Mouse (Mus musculus) midbrain, embryonic 16.5 days (tissue): ENCODE data around the gene Man2a1. TPM values are rescaled to one million over a fixed set of nuclear protein-coding genes. Genes with fewer than 3 reads are reported as not detected.
"Not testable (repeated sequence)": the region's sequence is repeated elsewhere in the genome, so short reads cannot be mapped to it uniquely, and the experiment has no call there.

ENCODE experiments used
- ATAC-seq: fragments of 200-750 bp; cut with Nextera tagmentation; 2 replicates; pipeline ENCODE4 v1.8.0; 2017; ENCODE audit warnings: moderate TSS enrichment
- H3K27ac ChIP-seq: fragments of 300-500 bp; sonication (generic); 2 replicates; pipeline ENCODE4 v1.5.1; 2014; ENCODE audit warnings: mild to moderate bottlenecking, low read length, mixed read lengths
- H3K27me3 ChIP-seq: fragments of 300-500 bp; sonication (generic); 2 replicates; pipeline ENCODE4 v1.6.1; 2014; ENCODE audit warnings: low read depth, low read length, mixed read lengths; ENCODE audit not compliant: control insufficient read depth, insufficient read depth
- H3K36me3 ChIP-seq: fragments of 300-500 bp; sonication (generic); 2 replicates; pipeline ENCODE4 v1.6.1; 2014; ENCODE audit warnings: mild to moderate bottlenecking, low read length, moderate library complexity, mixed read lengths; ENCODE audit not compliant: control insufficient read depth, insufficient read depth
- H3K4me1 ChIP-seq: fragments of 300-500 bp; sonication (generic); 2 replicates; pipeline ENCODE4 v1.6.1; 2014; ENCODE audit warnings: mild to moderate bottlenecking, low read length, mixed read lengths; ENCODE audit not compliant: control insufficient read depth, insufficient read depth
- H3K4me2 ChIP-seq: fragments of 300-500 bp; sonication (generic); 2 replicates; pipeline ENCODE4 v1.6.1; 2014; ENCODE audit warnings: mild to moderate bottlenecking, low read length, mixed read lengths
- H3K4me3 ChIP-seq: fragments of 300-500 bp; sonication (generic); 2 replicates; pipeline ENCODE4 v1.5.1; 2014; ENCODE audit warnings: low read depth, mild to moderate bottlenecking, low read length, moderate library complexity, mixed read lengths
- H3K9ac ChIP-seq: fragments of 300-500 bp; sonication (generic); 2 replicates; pipeline ENCODE4 v1.6.1; 2014; ENCODE audit warnings: low read depth, low read length, mixed read lengths
- H3K9me3 ChIP-seq: fragments of 300-500 bp; sonication (generic); replicated peaks from 2 replicates; pipeline ENCODE4 v1.6.1; 2014; ENCODE audit warnings: mild to moderate bottlenecking, low read length, mixed read lengths; ENCODE audit not compliant: control insufficient read depth, poor library complexity, severe bottlenecking
- WGBS: fragments of 180-500 bp; shearing (Covaris S2); extraction: QIAGEN DNeasy Blood & Tissue Kit; methylation state at CpG from one replicate; pipeline ENCODE4 v1.1.7; 2014; 5-methylcytosine and 5-hydroxymethylcytosine counted together
- polyA plus RNA-seq: library from polyadenylated mRNA; unstranded; fragments of >200 nt; fragmentation: Nextera tagmentation; extraction: Ambion mirVana; gene quantifications from 2 replicates; pipeline ENCODE4 v1.2.1, GENCODE M21; 2015

The Man2a1 gene
- polyA plus RNA-seq, 1 experiment from 2014 or later = 5.3 TPM

DNA sequence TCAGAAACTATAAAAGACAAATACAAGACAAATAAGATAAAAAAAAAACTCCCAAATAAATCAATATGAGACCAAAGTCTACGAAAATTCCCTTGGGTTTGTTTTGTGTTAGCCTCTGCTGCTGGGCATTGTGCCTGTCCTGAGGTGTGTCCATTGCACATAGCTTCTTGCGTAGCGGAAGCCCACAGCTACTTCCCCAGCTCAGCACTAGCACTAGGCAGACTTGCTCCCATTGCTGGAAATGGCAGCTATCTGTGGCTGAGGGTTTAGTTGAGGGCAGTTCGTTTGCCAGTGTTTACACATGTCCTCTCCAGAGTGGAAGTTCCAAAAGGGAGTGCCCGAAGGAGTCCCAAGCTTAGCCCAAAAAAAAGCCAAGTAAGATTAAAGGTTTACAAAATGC, 146.9 kb downstream of the Man2a1 start:
- no peak for ATAC-seq
- WGBS = 91% methylated on average over 5 of the region's 5 CpGs
- Histone ChIP-seq H3K9ac (no peak overlapping the region), H3K9me3 (no peaks in the 10 kb centered on the region), H3K4me2 (no peak overlapping the region), H3K4me3 (no peak overlapping the region), H3K27ac (no peak overlapping the region), H3K4me1 (no peaks in the 10 kb centered on the region), H3K36me3 (peaks cover 3% of the 10 kb centered on the region; the same call in 1 of the 2 replicates), H3K27me3 (no peaks in the 10 kb centered on the region)

- Histone ChIP-seq H3K4me2 (no peak overlapping the region), H3K9ac (no peak overlapping the region), H3K27ac (no peak overlapping the region), H3K36me3 (peaks cover 3% of the 10 kb centered on the region; the same call in 1 of the 2 replicates), H3K4me1 (no peaks in the 10 kb centered on the region), H3K4me3 (no peak overlapping the region), H3K27me3 (no peaks in the 10 kb centered on the region), H3K9me3 (no peaks in the 10 kb centered on the region)
- ATAC-seq = no peak
- 70% methylated on average over 2 of the region's 2 CpGs for WGBS
Measured at GRCm38 (mm10) chr17:64748131-64748530, 147.6 kb downstream of the Man2a1 start.

- H3K27ac ChIP-seq = no peak overlapping the region
- H3K4me2 ChIP-seq = no peak overlapping the region
- H3K9me3 ChIP-seq = no peaks in the 10 kb centered on the region
- no peak for ATAC-seq
- H3K27me3 ChIP-seq = no peaks in the 10 kb centered on the region
- peaks cover 3% of the 10 kb centered on the region; the same call in 1 of the 2 replicates for H3K36me3 ChIP-seq
- no peaks in the 10 kb centered on the region for H3K4me1 ChIP-seq
- H3K9ac ChIP-seq = no peak overlapping the region
- 55% methylated on average over 1 of the region's 1 CpGs for WGBS
- H3K4me3 ChIP-seq = no peak overlapping the region
Measured at GRCm38 (mm10) chr17:64749146-64749545, 148.6 kb downstream of the Man2a1 start.

DNA sequence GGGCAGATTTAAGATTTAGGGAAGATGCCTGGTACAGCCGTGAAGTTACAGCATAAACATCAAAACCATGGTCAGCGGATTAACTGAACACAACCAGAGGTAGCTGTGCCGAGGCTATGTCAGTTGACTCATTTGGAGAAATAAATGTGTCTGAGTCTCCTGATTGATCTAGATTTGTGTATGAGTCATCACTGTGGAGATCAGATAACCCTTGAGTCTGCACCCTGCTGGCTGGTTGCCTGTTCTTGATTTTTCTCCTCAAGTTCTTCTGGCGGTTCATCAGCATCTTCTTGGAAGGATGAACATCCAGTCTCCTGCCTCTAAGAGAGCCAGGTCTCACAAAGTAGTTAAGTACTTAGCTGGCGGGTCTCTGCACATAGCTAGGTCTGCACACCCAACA, 150.7 kb downstream of the Man2a1 start:
- no peak overlapping the region for H3K27ac ChIP-seq
- 98% methylated on average over 5 of the region's 5 CpGs for WGBS
- H3K36me3 ChIP-seq = no peaks in the 10 kb centered on the region; the same call in 1 of the 2 replicates
- H3K9ac ChIP-seq = no peak overlapping the region
- no peak overlapping the region for H3K4me2 ChIP-seq
- no peak for ATAC-seq
- H3K27me3 ChIP-seq = no peaks in the 10 kb centered on the region
- no peaks in the 10 kb centered on the region for H3K9me3 ChIP-seq
- no peak overlapping the region for H3K4me3 ChIP-seq
- no peaks in the 10 kb centered on the region for H3K4me1 ChIP-seq

DNA sequence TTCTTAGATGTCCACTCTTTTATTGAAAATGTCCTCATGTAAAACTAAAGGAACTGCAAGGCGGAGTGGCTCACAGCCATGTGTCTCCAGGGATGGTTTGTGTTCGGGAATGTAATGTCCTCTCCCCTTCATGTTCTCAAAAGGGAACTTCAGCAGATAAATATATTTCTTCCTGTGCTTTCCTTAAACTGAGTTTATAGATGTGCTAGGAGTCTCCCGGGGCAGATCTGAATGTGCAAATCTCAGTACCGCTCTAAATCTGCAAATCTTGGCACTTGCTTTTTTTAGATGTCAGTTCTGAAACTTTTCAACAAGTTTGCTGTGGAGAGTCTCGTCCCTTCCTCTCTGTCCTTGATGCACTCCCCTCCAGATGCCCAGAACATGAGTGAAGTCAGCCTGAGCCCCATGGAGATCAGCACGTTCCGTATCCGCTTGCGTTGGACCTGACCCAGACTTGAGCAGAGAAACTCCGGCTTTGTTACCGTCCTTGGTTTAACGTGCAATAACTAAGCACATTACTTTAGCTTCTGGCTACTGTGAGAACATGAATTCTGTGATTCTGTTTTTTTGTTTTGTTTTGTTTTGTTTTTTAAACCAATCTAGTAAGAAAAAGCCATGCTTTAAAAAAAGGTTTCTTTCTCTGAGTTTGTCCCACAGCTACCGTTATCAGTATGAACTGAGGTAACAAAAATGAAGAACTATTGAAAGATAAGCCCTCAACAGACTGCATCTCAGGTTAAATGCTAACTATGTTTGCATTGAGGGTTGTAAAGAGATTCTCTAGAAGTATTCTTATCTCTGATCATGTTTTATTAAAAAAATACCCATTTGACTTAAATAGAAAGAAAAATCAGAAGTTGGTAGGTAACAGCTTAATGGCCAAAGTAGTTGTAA, 151.8 kb downstream of the Man2a1 start:
- Histone ChIP-seq H3K27me3 (no peaks in the 10 kb centered on the region), H3K4me3 (no peak overlapping the region), H3K4me1 (no peaks in the 10 kb centered on the region), H3K9ac (no peak overlapping the region), H3K9me3 (no peaks in the 10 kb centered on the region), H3K27ac (no peak overlapping the region), H3K36me3 (no peaks in the 10 kb centered on the region; the same call in 1 of the 2 replicates), H3K4me2 (no peak overlapping the region)
- 94% methylated on average over 13 of the region's 13 CpGs for WGBS
- ATAC-seq = no peak

DNA sequence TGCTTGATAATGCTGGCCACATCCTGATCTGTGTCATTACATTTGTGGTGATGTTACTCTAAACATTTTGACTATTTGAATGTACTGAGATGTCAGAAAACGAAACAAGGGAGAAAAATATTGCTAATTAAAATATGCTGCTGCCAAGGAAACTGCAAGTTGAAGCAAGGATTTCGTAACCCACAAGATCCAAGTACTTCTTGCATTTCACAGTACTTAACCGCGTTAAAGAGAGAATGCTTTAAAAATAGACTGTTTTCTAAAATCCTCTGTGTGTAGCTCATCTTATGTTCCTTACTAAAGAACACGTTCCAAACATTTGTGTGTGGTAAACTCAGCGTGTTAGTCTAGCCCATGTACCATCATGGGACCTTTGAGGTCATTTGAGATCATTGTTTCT, 153.0 kb downstream of the Man2a1 start:
- no peaks in the 10 kb centered on the region; the same call in 1 of the 2 replicates for H3K36me3 ChIP-seq
- 87% methylated on average over 6 of the region's 6 CpGs for WGBS
- no peak overlapping the region for H3K9ac ChIP-seq
- ATAC-seq = no peak
- H3K27me3 ChIP-seq = no peaks in the 10 kb centered on the region
- no peaks in the 10 kb centered on the region for H3K9me3 ChIP-seq
- H3K27ac ChIP-seq = no peak overlapping the region
- H3K4me2 ChIP-seq = no peak overlapping the region
- no peak overlapping the region for H3K4me3 ChIP-seq
- no peaks in the 10 kb centered on the region for H3K4me1 ChIP-seq

DNA sequence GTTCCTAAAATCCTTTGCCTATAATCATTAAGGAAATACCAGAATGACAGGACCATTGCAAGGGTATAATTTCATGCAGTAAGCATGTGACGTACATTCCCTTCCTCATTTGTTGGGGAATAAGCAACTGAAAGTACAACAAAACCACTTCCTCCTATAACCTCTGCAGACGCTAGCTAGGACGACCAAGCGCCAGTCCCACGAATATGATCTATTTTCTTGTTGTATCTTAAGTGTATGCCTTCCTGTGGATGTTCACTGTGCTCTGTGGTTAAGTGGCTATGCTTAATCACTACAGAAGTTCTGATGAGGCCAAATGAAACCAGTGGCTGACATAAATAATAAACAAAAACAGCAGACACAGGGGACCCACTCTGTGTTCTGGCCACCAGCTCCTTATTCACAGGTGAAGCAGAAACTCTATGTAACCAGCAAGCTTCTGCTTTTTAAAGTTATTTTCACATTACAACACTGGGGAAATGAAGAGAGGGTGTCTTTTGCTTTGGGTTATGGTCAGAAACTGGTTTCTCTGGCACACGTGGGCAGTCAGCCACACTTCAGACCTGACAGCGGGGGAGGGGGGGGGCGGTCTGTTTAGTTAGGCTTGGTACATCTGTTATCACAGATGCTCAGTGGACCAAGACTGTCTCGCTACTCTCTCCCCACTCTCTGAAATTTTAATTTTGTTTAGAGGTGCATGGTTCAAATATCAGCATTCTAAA, 153.8 kb downstream of the Man2a1 start:
- no peak overlapping the region for H3K4me3 ChIP-seq
- no peaks in the 10 kb centered on the region for H3K4me1 ChIP-seq
- no peak for ATAC-seq
- H3K27ac ChIP-seq = no peak overlapping the region
- no peaks in the 10 kb centered on the region for H3K27me3 ChIP-seq
- no peaks in the 10 kb centered on the region for H3K9me3 ChIP-seq
- no peak overlapping the region for H3K4me2 ChIP-seq
- H3K36me3 ChIP-seq = no peaks in the 10 kb centered on the region; the same call in 1 of the 2 replicates
- no peak overlapping the region for H3K9ac ChIP-seq
- WGBS = 72% methylated on average over 9 of the region's 9 CpGs

DNA sequence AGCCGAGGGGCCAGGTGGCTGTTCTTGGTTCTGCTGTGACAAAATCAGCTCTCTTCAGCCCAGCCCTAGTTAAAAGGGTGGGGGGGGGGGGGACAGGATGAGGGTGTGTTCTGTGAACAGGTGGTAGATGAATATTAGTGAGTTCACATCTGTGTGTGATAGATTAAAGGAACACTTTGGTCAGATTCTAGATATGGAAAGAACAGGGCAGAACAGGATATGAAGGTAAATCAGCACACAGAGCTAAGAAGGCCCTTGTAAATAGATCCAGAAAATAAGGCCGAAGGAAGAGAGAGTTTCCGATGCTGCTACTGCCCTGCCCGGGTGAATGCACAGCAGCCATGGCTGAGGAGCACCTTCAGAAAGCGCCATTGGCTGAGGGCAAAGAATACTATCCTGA, 154.7 kb downstream of the Man2a1 start:
- Histone ChIP-seq H3K36me3 (no peaks in the 10 kb centered on the region; the same call in 1 of the 2 replicates), H3K9ac (no peak overlapping the region), H3K9me3 (no peaks in the 10 kb centered on the region), H3K27ac (no peak overlapping the region), H3K27me3 (no peaks in the 10 kb centered on the region), H3K4me1 (no peaks in the 10 kb centered on the region), H3K4me3 (no peak overlapping the region), H3K4me2 (no peak overlapping the region)
- 78% methylated on average over 5 of the region's 5 CpGs for WGBS
- ATAC-seq = no peak

DNA sequence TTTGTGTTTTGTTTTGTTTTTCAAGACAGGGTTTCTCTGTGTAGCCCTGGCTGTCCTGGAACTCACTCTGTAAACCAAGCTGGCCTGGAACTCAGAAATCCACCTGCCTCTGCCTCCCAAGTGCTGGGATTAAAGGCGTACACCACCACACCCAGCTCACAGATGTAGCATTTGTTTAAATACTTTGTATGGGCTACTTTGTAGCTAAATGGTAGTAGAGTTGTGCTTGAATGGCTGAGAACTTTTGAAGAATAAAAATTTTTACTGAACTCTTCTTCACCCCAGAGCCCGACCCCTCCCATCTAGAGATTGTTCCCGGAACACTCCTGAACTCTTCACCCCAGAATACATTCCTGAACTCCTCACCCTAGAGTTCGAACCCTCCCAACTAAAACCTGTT, 162.1 kb downstream of the Man2a1 start:
- H3K4me1 ChIP-seq, H3K4me3 ChIP-seq, H3K9ac ChIP-seq, H3K27me3 ChIP-seq, H3K4me2 ChIP-seq, ATAC-seq, H3K27ac ChIP-seq, H3K36me3 ChIP-seq, H3K9me3 ChIP-seq: not testable (repeated sequence)
- 92% methylated on average over 4 of the region's 4 CpGs for WGBS
